Comparison of ENCODE assay signal across 9 mouse cellular contexts in the genomic region with DNA sequence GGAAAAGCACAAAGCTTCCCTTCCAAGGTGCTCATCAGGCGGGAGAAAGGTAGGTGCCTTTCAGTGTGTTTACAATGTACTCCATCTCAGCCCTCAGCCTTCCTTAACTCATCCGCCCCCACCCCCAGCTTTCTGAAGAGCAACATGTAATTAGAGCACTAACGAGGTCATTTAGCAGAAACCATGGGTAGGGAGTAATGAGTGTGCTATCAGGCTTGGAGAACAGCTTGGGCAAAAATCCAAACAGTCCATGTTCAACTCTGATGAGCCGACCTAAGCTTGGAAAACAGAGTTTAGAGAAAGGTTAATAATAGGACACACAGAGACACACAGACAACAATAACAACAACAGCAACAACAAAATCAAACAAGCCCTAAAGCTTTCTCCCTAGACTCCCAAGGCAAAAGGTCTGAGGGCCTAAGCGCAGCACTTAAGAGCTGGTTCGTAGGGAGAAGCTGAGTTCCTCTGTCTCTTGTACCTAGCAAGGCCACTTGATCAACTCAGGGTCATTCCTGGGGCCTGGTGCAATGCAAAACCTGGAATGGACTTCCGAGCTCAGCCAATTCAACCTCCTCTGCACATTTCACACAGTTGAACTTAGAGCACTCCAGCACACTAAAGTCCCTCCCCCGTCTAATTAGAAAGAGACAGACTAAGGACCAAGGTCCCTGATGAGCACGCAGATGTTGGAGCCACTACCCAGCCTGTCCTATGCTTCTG. TPM values are rescaled to one million over a fixed set of nuclear protein-coding genes. Genes with fewer than 3 reads are reported as not detected.
A peak's percentile ranks its signal among the peaks of the same experiment; 100 is the strongest.
DNase-seq lines count a peak whose midpoint lies in the region; ATAC-seq and TF ChIP-seq lines count a peak whose summit lies in the region.
"Had no signal": no experiment of that assay in that cellular context is flagged by ENCODE, and none has a peak within 500 bp of the region (broad histone marks: within the 10 kb centered on the region; RNA-seq: fewer than 3 reads in every experiment).

No protein-coding gene starts in this region.

- H3K9ac ChIP-seq in liver, embryonic 11.5 days (ENCODE audit: low read depth, low read length), result no peak overlapping the region

- ATAC-seq in liver, embryonic 11.5 days (replicated peaks; ENCODE audit: low FRiP score), result no peak

- no peak for TF ChIP-seq CTCF in brain, embryonic 14.5 days (IDR thresholded peaks at IDR 0.05; ENCODE audit: borderline replicate concordance, extremely low read depth, insufficient read depth, insufficient read length)

- no peak for DNase-seq in heart, embryonic 10.5 days (ENCODE audit: low spot score)
- no peak for DNase-seq in heart, postnatal 25 days (ENCODE audit: low spot score)
- DNase-seq in brain, embryonic 14.5 days (ENCODE audit: low read depth), result peak; percentile 76
- DNase-seq in kidney, adult 18-20 months, result peak; percentile 66
- peak; percentile 56 for DNase-seq in lung, postnatal 25 days (ENCODE audit: low spot score)
- no peak for DNase-seq in layer of hippocampus, postnatal 10 days (ENCODE audit: low spot score in 2 of 2)
- no peak for DNase-seq in liver, embryonic 11.5 days (ENCODE audit: low spot score)
- no peak for DNase-seq in right cerebral cortex, postnatal 25 days
- DNase-seq: spleen, adult 18-20 months had no signal

- no peaks in the 10 kb centered on the region for H3K9me3 ChIP-seq in heart, embryonic 10.5 days
- no peaks in the 10 kb centered on the region for H3K9me3 ChIP-seq in liver, embryonic 11.5 days (ENCODE audit: control insufficient read depth, low read length)

- H3K36me3 ChIP-seq in heart, embryonic 10.5 days, result no peaks in the 10 kb centered on the region
- H3K36me3 ChIP-seq in liver, embryonic 11.5 days (ENCODE audit: control insufficient read depth, insufficient read depth, low read length), result no peaks in the 10 kb centered on the region

- 46% methylated on average over 9 of the region's 9 CpGs for WGBS in heart, embryonic 10.5 days
- 60% methylated on average over 9 of the region's 9 CpGs for WGBS in liver, embryonic 11.5 days

- H3K4me3 ChIP-seq in heart, embryonic 10.5 days, result no peak overlapping the region
- H3K4me3 ChIP-seq in liver, embryonic 11.5 days (ENCODE audit: low read depth, low read length), result no peak overlapping the region

- peaks cover 21% of the 10 kb centered on the region for H3K4me1 ChIP-seq in heart, embryonic 10.5 days
- H3K4me1 ChIP-seq in liver, embryonic 11.5 days (replicated peaks; ENCODE audit: control insufficient read depth, insufficient read depth, low read length), result no peaks in the 10 kb centered on the region

- H3K27ac ChIP-seq in heart, embryonic 10.5 days, result peak overlapping the region; percentile 64
- no peak overlapping the region for H3K27ac ChIP-seq in liver, embryonic 11.5 days (ENCODE audit: low read depth, low read length)

- no peak overlapping the region for H3K4me2 ChIP-seq in liver, embryonic 11.5 days

- no peaks in the 10 kb centered on the region for H3K27me3 ChIP-seq in heart, embryonic 10.5 days (ENCODE audit: insufficient read depth, poor library complexity, severe bottlenecking)
- no peaks in the 10 kb centered on the region for H3K27me3 ChIP-seq in liver, embryonic 11.5 days (replicated peaks; ENCODE audit: control insufficient read depth, insufficient read depth, low read length)

- TF ChIP-seq POLR2A in brain, embryonic 14.5 days (IDR thresholded peaks at IDR 0.05; ENCODE audit: borderline replicate concordance, extremely low read depth, insufficient read depth, insufficient read length, poor library complexity, severe bottlenecking), result no peak

- intact Hi-C loops in heart, postnatal 25 days (cut with DNase I), result no loop called here

RNA-seq across cellular contexts. Expression of a gene that starts 40.2 kb away (rescaled TPM):
- polyA plus RNA-seq in heart, embryonic 10.5 days (2016; fragmentation: Nextera tagmentation; extraction: Ambion mirVana), result 35.8 and 42.4 TPM in 2 replicates
- total RNA-seq in heart, postnatal 25 days (2021), result 10 to 100 TPM; 31.4 to 33.1 TPM
- polyA plus RNA-seq in brain, embryonic 14.5 days (2012; rRNA removed), result 155 and 177 TPM in 2 replicates
- total RNA-seq in layer of hippocampus, postnatal 10 days (2021), result 100 to 1,000 TPM; 191 to 204 TPM
- polyA plus RNA-seq in liver, embryonic 11.5 days (2014; fragmentation: Nextera tagmentation; extraction: Ambion mirVana), result 38.4 and 43.4 TPM in 2 replicates

Comparison
In these comparisons a context has a peak if more than half of its experiments do, and no peak if none do; other contexts are left out.
1. DNase-seq: peak in brain, embryonic 14.5 days (single experiment), kidney, adult 18-20 months (single experiment) and lung, postnatal 25 days (single experiment); none in heart, embryonic 10.5 days (single experiment), heart, postnatal 25 days (single experiment), layer of hippocampus, postnatal 10 days (0 of 2), liver, embryonic 11.5 days (single experiment) and right cerebral cortex, postnatal 25 days (single experiment).